Mouse (Mus musculus) heart, adult 2 months (tissue): ENCODE results near the gene Pgm2l1.

ENCODE experiments used
- CTCF ChIP-seq: fragments of 200-600 bp; IDR thresholded peaks from 2 replicates; pipeline ENCODE4 v1.8.1; 2022; ENCODE audit warnings: antibody characterized with exemption, mild to moderate bottlenecking, moderate library complexity
- POLR2A ChIP-seq: fragments of 200-500 bp; IDR thresholded peaks from 2 replicates; pipeline ENCODE4 v1.6.1; 2011; ENCODE audit warnings: mild to moderate bottlenecking, low read depth, low read length, control low read depth; ENCODE audit not compliant: insufficient read depth

- TF ChIP-seq CTCF, result no peak
- TF ChIP-seq POLR2A, result no peak
Observed at GRCm38 (mm10) chr7:100179394-100179793, 47.8 kb upstream of the Pgm2l1 start.
